Mouse (Mus musculus) liver, embryonic 14.5 days (tissue): ENCODE data around the gene Gmds. TPM values are rescaled to one million over a fixed set of nuclear protein-coding genes. Genes with fewer than 3 reads are reported as not detected.

ENCODE experiments used
- ATAC-seq: fragments of 200-750 bp; cut with Nextera tagmentation; 2 replicates; pipeline ENCODE4 v1.8.0; 2017; ENCODE audit warnings: moderate number of reproducible peaks, mild to moderate bottlenecking, moderate library complexity; ENCODE audit not compliant: insufficient read depth
- DNase-seq, 3 experiments: peaks; one replicate each; pipeline ENCODE4 v3.0.0-alpha.2; 2012 to 2013; ENCODE audit warnings: low read depth in 3 of 3, low spot score in 3 of 3
- H3K27ac ChIP-seq: fragments of 300-500 bp; sonication (generic); 2 replicates; pipeline ENCODE4 v1.5.1; 2014; ENCODE audit warnings: moderate library complexity, mild to moderate bottlenecking, control low read depth, inconsistent platforms
- H3K27me3 ChIP-seq: fragments of 300-500 bp; sonication (generic); 2 replicates; pipeline ENCODE4 v1.6.1; 2014; ENCODE audit warnings: mild to moderate bottlenecking, low read length, moderate library complexity; ENCODE audit not compliant: control insufficient read depth, insufficient read depth
- H3K36me3 ChIP-seq: fragments of 300-500 bp; sonication (generic); replicated peaks from 2 replicates; pipeline ENCODE4 v1.6.1; 2014; ENCODE audit warnings: low read depth; ENCODE audit not compliant: control insufficient read depth, insufficient read depth
- H3K4me1 ChIP-seq, 2 experiments: fragments of 200-500 bp in 1 of 2; fragments of 300-500 bp in 1 of 2; sonication (generic) in 1 of 2; replicated peaks; 2 replicates each; pipeline ENCODE4 v1.6.1; 2012 to 2014; ENCODE audit warnings: antibody characterized with exemption in 1 of 2, inconsistent platforms in 1 of 2, low read length in 1 of 2; ENCODE audit not compliant: control insufficient read depth in 2 of 2, insufficient read depth in 2 of 2
- H3K4me2 ChIP-seq: fragments of 300-500 bp; sonication (generic); 2 replicates; pipeline ENCODE4 v1.6.1; 2014; ENCODE audit warnings: low read depth, mild to moderate bottlenecking, control low read depth, moderate library complexity
- H3K4me3 ChIP-seq, 2 experiments: fragments of 200-500 bp in 1 of 2; fragments of 300-500 bp in 1 of 2; sonication (generic) in 1 of 2; 2 replicates each; pipeline ENCODE4 v1.5.1; 2012 to 2014; ENCODE audit warnings: low read depth in 2 of 2, low read length in 2 of 2, mild to moderate bottlenecking in 2 of 2, control low read depth in 1 of 2, inconsistent platforms in 1 of 2, moderate library complexity in 1 of 2; ENCODE audit not compliant: insufficient read depth in 1 of 2
- H3K9ac ChIP-seq: fragments of 300-500 bp; sonication (generic); replicated peaks from 2 replicates; pipeline ENCODE4 v1.6.1; 2014; ENCODE audit warnings: mild to moderate bottlenecking, control low read depth, moderate library complexity
- H3K9me3 ChIP-seq: fragments of 300-500 bp; sonication (generic); 2 replicates; pipeline ENCODE4 v1.6.1; 2016; ENCODE audit warnings: low read length, mixed read lengths; ENCODE audit not compliant: control insufficient read depth
- CTCF ChIP-seq: IDR thresholded peaks from 2 replicates; pipeline ENCODE4 v1.5.1; 2016; ENCODE audit warnings: antibody characterized with exemption, low read depth, control low read depth
- EP300 ChIP-seq: IDR thresholded peaks from 2 replicates; pipeline ENCODE4 v1.6.1; 2016; ENCODE audit warnings: antibody characterized with exemption, low read depth
- WGBS: fragments of 180-500 bp; shearing (Covaris S2); extraction: QIAGEN DNeasy Blood & Tissue Kit; methylation state at CpG from one replicate; pipeline ENCODE4 v1.1.7; 2014; ENCODE audit not compliant: insufficient replicate concordance; 5-methylcytosine and 5-hydroxymethylcytosine counted together
- polyA plus RNA-seq, 2 experiments: library from polyadenylated mRNA; depleted of rRNA in 1 of 2; stranded (reverse) in 1 of 2; unstranded in 1 of 2; fragments of >200 nt; fragmentation: Nextera tagmentation in 1 of 2; extraction: Ambion mirVana in 1 of 2; gene quantifications; 2 replicates each; pipeline versions ENCODE4 v1.2.1 to v1.2.3; 2012 to 2014

Gene Gmds
- polyA plus RNA-seq, 2 experiments = 3.7 to 7.4 TPM

GRCm38 (mm10) chr13:32167806-32168205, 170.7 kb downstream of the Gmds start:
- no peak for ATAC-seq
- 69% methylated on average over 6 of the region's 6 CpGs for WGBS
- no peaks in the 10 kb centered on the region for H3K9me3 ChIP-seq

GRCm38 (mm10) chr13:32165581-32165980, 173.0 kb downstream of the Gmds start:
- Histone ChIP-seq H3K4me3 (no peak overlapping the region), H3K36me3 (no peaks in the 10 kb centered on the region), H3K9ac (no peak overlapping the region), H3K4me2 (no peak overlapping the region), H3K27me3 (no peaks in the 10 kb centered on the region), H3K4me1 (no peaks in the 10 kb centered on the region), H3K27ac (no peak overlapping the region), H3K9me3 (no peaks in the 10 kb centered on the region)
- DNase-seq (no peak), ATAC-seq (no peak)
- TF ChIP-seq CTCF (no peak), EP300 (no peak)
- 61% methylated on average over 2 of the region's 2 CpGs for WGBS

More at GRCm38 (mm10) chr13:32167806-32168205, 170.7 kb downstream of the Gmds start:
- no peak for DNase-seq
- Histone ChIP-seq H3K36me3 (no peaks in the 10 kb centered on the region), H3K4me3 (no peak overlapping the region), H3K4me2 (no peak overlapping the region), H3K27me3 (no peaks in the 10 kb centered on the region), H3K27ac (no peak overlapping the region), H3K4me1 (no peaks in the 10 kb centered on the region), H3K9ac (no peak overlapping the region)
- no peak for TF ChIP-seq EP300
- no peak for TF ChIP-seq CTCF

GRCm38 (mm10) chr13:32161567-32161966, 177.0 kb downstream of the Gmds start:
- Histone ChIP-seq H3K4me1 (no peaks in the 10 kb centered on the region), H3K36me3 (no peaks in the 10 kb centered on the region), H3K27ac (no peak overlapping the region), H3K9ac (no peak overlapping the region), H3K9me3 (no peaks in the 10 kb centered on the region), H3K4me2 (no peak overlapping the region), H3K4me3 (no peak overlapping the region), H3K27me3 (no peaks in the 10 kb centered on the region)
- DNase-seq (no peak), ATAC-seq (no peak)
- no peak for TF ChIP-seq EP300
- TF ChIP-seq CTCF = no peak
- 31% methylated on average over 2 of the region's 2 CpGs for WGBS

GRCm38 (mm10) chr13:32158240-32158639, 180.3 kb downstream of the Gmds start:
- Histone ChIP-seq H3K4me1 (no peaks in the 10 kb centered on the region), H3K4me3 (no peak overlapping the region), H3K9me3 (no peaks in the 10 kb centered on the region), H3K4me2 (no peak overlapping the region), H3K36me3 (no peaks in the 10 kb centered on the region), H3K27ac (no peak overlapping the region), H3K27me3 (no peaks in the 10 kb centered on the region), H3K9ac (no peak overlapping the region)
- ATAC-seq (no peak), DNase-seq (no peak)
- 44% methylated on average over 2 of the region's 2 CpGs for WGBS
- TF ChIP-seq CTCF (no peak), EP300 (no peak)

GRCm38 (mm10) chr13:32145916-32146315, 192.6 kb downstream of the Gmds start:
- peaks cover 2 to 8% of the 10 kb centered on the region in 2 experiments; a peak in 3 of 4 replicates for H3K4me1 ChIP-seq
- no peaks in the 10 kb centered on the region for H3K9me3 ChIP-seq
- H3K4me3 ChIP-seq = no peak overlapping the region
- peak; percentile 13 to 31 (median 24) for DNase-seq
- H3K9ac ChIP-seq = no peak overlapping the region
- WGBS = 0% methylated on average over 1 of the region's 1 CpGs
- no peak overlapping the region for H3K4me2 ChIP-seq
- H3K27me3 ChIP-seq = no peaks in the 10 kb centered on the region
- no peak overlapping the region for H3K27ac ChIP-seq
- TF ChIP-seq CTCF (no peak), EP300 (peak; percentile 65)
- peak; percentile 78 for ATAC-seq
- H3K36me3 ChIP-seq = no peaks in the 10 kb centered on the region
